Mouse (Mus musculus) hindbrain, embryonic 10.5 days (tissue): Measurements from ENCODE around the gene Stab1. TPM values are rescaled to one million over a fixed set of nuclear protein-coding genes. Genes with fewer than 3 reads are reported as not detected.

ENCODE experiments used
- DNase-seq: peaks from one replicate; pipeline ENCODE4 v3.0.0-alpha.2; 2017; ENCODE audit warnings: low spot score
- H3K27ac ChIP-seq: fragments of 300-500 bp; sonication (generic); 2 replicates; pipeline ENCODE4 v1.5.1; 2016; ENCODE audit warnings: mild to moderate bottlenecking, moderate library complexity
- H3K27me3 ChIP-seq: fragments of 300-500 bp; sonication (generic); 2 replicates; pipeline ENCODE4 v1.6.1; 2016; ENCODE audit warnings: mild to moderate bottlenecking; ENCODE audit not compliant: poor library complexity, insufficient read depth, severe bottlenecking
- H3K36me3 ChIP-seq: fragments of 300-500 bp; sonication (generic); 2 replicates; pipeline ENCODE4 v1.6.1; 2016; ENCODE audit warnings: mild to moderate bottlenecking, moderate library complexity
- H3K4me1 ChIP-seq: fragments of 300-500 bp; sonication (generic); replicated peaks from 2 replicates; pipeline ENCODE4 v1.6.1; 2016; ENCODE audit warnings: mild to moderate bottlenecking
- H3K4me3 ChIP-seq: fragments of 300-500 bp; sonication (generic); 2 replicates; pipeline ENCODE4 v1.5.1; 2016; ENCODE audit warnings: mild to moderate bottlenecking, moderate library complexity
- H3K9me3 ChIP-seq: fragments of 300-500 bp; sonication (generic); 2 replicates; pipeline ENCODE4 v1.6.1; 2016; ENCODE audit warnings: mild to moderate bottlenecking, moderate library complexity
- WGBS: fragments of 180-500 bp; shearing (Covaris S2); methylation state at CpG from one replicate; pipeline ENCODE4 v1.1.7; 2016; 5-methylcytosine and 5-hydroxymethylcytosine counted together
- polyA plus RNA-seq: library from polyadenylated mRNA; unstranded; fragments of >200 nt; fragmentation: Nextera tagmentation; extraction: Ambion mirVana; gene quantifications from 2 replicates; pipeline ENCODE4 v1.2.1, GENCODE M21; 2016

The Stab1 gene
- polyA plus RNA-seq, 1 experiment from 2014 or later = 25.7 TPM

- Histone ChIP-seq H3K36me3 (peaks cover 68% of the 10 kb centered on the region), H3K27ac (no peak overlapping the region; the same call in 1 of the 2 replicates)
Observed at GRCm38 (mm10) chr14:31171386-31171785, 2.9 kb upstream of the Stab1 start.

GRCm38 (mm10) chr14:31170963-31171362 is 2.5 kb upstream of the Stab1 start:
- no peaks in the 10 kb centered on the region for H3K27me3 ChIP-seq
- no peak for DNase-seq
- H3K36me3 ChIP-seq = peaks cover 63% of the 10 kb centered on the region
- H3K4me3 ChIP-seq = no peak overlapping the region
- H3K4me1 ChIP-seq = peaks cover 18% of the 10 kb centered on the region
- no peaks in the 10 kb centered on the region for H3K9me3 ChIP-seq
- WGBS = 91% methylated on average over 13 of the region's 13 CpGs
- no peak overlapping the region; the same call in 1 of the 2 replicates for H3K27ac ChIP-seq

More at GRCm38 (mm10) chr14:31171386-31171785, 2.9 kb upstream of the Stab1 start:
- Histone ChIP-seq H3K4me3 (no peak overlapping the region), H3K4me1 (peaks cover 13% of the 10 kb centered on the region), H3K9me3 (no peaks in the 10 kb centered on the region), H3K27me3 (no peaks in the 10 kb centered on the region)
- 92% methylated on average over 11 of the region's 11 CpGs for WGBS
- DNase-seq = no peak

GRCm38 (mm10) chr14:31169508-31169907 is 1.1 kb upstream of the Stab1 start:
- Histone ChIP-seq H3K4me1 (peaks cover 27% of the 10 kb centered on the region), H3K36me3 (peaks cover 49% of the 10 kb centered on the region), H3K9me3 (no peaks in the 10 kb centered on the region), H3K27me3 (no peaks in the 10 kb centered on the region), H3K4me3 (no peak overlapping the region), H3K27ac (no peak overlapping the region)
- WGBS = 85% methylated on average over 6 of the region's 6 CpGs
- DNase-seq = no peak

GRCm38 (mm10) chr14:31166827-31167226 is 1.6 kb downstream of the Stab1 start:
- H3K27ac ChIP-seq = peak overlapping the region; percentile 1; the same call in 1 of the 2 replicates
- no peak for DNase-seq
- 72% methylated on average over 9 of the region's 9 CpGs for WGBS
- no peaks in the 10 kb centered on the region for H3K9me3 ChIP-seq
- H3K27me3 ChIP-seq = no peaks in the 10 kb centered on the region
- peak overlapping the region; percentile 20; the same call in 1 of the 2 replicates for H3K4me3 ChIP-seq
- peaks cover 31% of the 10 kb centered on the region for H3K4me1 ChIP-seq
- peaks cover 22% of the 10 kb centered on the region for H3K36me3 ChIP-seq

- Histone ChIP-seq H3K36me3 (peaks cover 15% of the 10 kb centered on the region), H3K9me3 (no peaks in the 10 kb centered on the region), H3K4me1 (peaks cover 28% of the 10 kb centered on the region), H3K27me3 (no peaks in the 10 kb centered on the region), H3K4me3 (peak overlapping the region; percentile 14; the same call in 1 of the 2 replicates), H3K27ac (no peak overlapping the region; the same call in 1 of the 2 replicates)
- 69% methylated on average over 10 of the region's 10 CpGs for WGBS
- no peak for DNase-seq
Observed at GRCm38 (mm10) chr14:31165991-31166630, 2.3 kb downstream of the Stab1 start.

- H3K9me3 ChIP-seq = no peaks in the 10 kb centered on the region
- H3K27me3 ChIP-seq = no peaks in the 10 kb centered on the region
- no peak for DNase-seq
- H3K4me3 ChIP-seq = no peak overlapping the region
- H3K4me1 ChIP-seq = peaks cover 29% of the 10 kb centered on the region
- H3K27ac ChIP-seq = peak overlapping the region; percentile 56; the same call in 1 of the 2 replicates
- peaks cover 8% of the 10 kb centered on the region for H3K36me3 ChIP-seq
- WGBS = 54% methylated on average over 7 of the region's 7 CpGs
Observed at GRCm38 (mm10) chr14:31165458-31165857, 3.0 kb downstream of the Stab1 start.

GRCm38 (mm10) chr14:31165010-31165409 is 3.4 kb downstream of the Stab1 start:
- peak overlapping the region; percentile 29; the same call in 1 of the 2 replicates for H3K27ac ChIP-seq
- DNase-seq = no peak
- WGBS = 77% methylated on average over 2 of the region's 2 CpGs
- H3K9me3 ChIP-seq = no peaks in the 10 kb centered on the region
- peaks cover 31% of the 10 kb centered on the region for H3K4me1 ChIP-seq
- no peak overlapping the region for H3K4me3 ChIP-seq
- no peaks in the 10 kb centered on the region for H3K27me3 ChIP-seq
- H3K36me3 ChIP-seq = peaks cover 4% of the 10 kb centered on the region

- H3K4me3 ChIP-seq = no peak overlapping the region
- H3K9me3 ChIP-seq = no peaks in the 10 kb centered on the region
- no peak overlapping the region for H3K27ac ChIP-seq
- no peaks in the 10 kb centered on the region for H3K27me3 ChIP-seq
- peaks cover 31% of the 10 kb centered on the region for H3K4me1 ChIP-seq
- no peak for DNase-seq
- 90% methylated on average over 8 of the region's 8 CpGs for WGBS
- no peaks in the 10 kb centered on the region for H3K36me3 ChIP-seq
Observed at GRCm38 (mm10) chr14:31164067-31164466, 4.4 kb downstream of the Stab1 start.

- Histone ChIP-seq H3K9me3 (no peaks in the 10 kb centered on the region), H3K4me1 (peaks cover 32% of the 10 kb centered on the region), H3K36me3 (no peaks in the 10 kb centered on the region), H3K27ac (no peak overlapping the region), H3K4me3 (no peak overlapping the region), H3K27me3 (no peaks in the 10 kb centered on the region)
- WGBS = 78% methylated on average over 10 of the region's 10 CpGs
- DNase-seq = no peak
Observed at GRCm38 (mm10) chr14:31161638-31162037, 6.8 kb downstream of the Stab1 start.

- H3K27me3 ChIP-seq = no peaks in the 10 kb centered on the region
- DNase-seq = no peak
- H3K9me3 ChIP-seq = no peaks in the 10 kb centered on the region
- H3K4me1 ChIP-seq = peaks cover 27% of the 10 kb centered on the region
- 90% methylated on average over 7 of the region's 7 CpGs for WGBS
- H3K4me3 ChIP-seq = no peak overlapping the region
- H3K27ac ChIP-seq = no peak overlapping the region
- no peaks in the 10 kb centered on the region for H3K36me3 ChIP-seq
Observed at GRCm38 (mm10) chr14:31161191-31161590, 7.2 kb downstream of the Stab1 start.

- Histone ChIP-seq H3K9me3 (no peaks in the 10 kb centered on the region), H3K4me3 (no peak overlapping the region), H3K27ac (0 out of 2 replicates have a peak overlapping the region, but pooled peaks have one; percentile 3), H3K36me3 (no peaks in the 10 kb centered on the region), H3K27me3 (no peaks in the 10 kb centered on the region), H3K4me1 (peaks cover 21% of the 10 kb centered on the region; the same call in 1 of the 2 replicates)
- 79% methylated on average over 27 of the region's 27 CpGs for WGBS
- no peak for DNase-seq
Observed at GRCm38 (mm10) chr14:31160196-31161150, 8.0 kb downstream of the Stab1 start.

GRCm38 (mm10) chr14:31145694-31146093 is 22.7 kb downstream of the Stab1 start:
- H3K36me3 ChIP-seq = peaks cover 33% of the 10 kb centered on the region
- WGBS = 92% methylated on average over 11 of the region's 11 CpGs
- no peak for DNase-seq
- H3K4me3 ChIP-seq = no peak overlapping the region
- H3K27ac ChIP-seq = no peak overlapping the region
- H3K27me3 ChIP-seq = no peaks in the 10 kb centered on the region
- H3K4me1 ChIP-seq = peaks cover 10% of the 10 kb centered on the region; the same call in 1 of the 2 replicates
- 0 out of 2 replicates have a peak, but pooled peaks cover 8% of the 10 kb centered on the region for H3K9me3 ChIP-seq
